Mouse (Mus musculus): ENCODE data around the gene Ralgapa2.

Ralgapa2 gene

GRCm38 (mm10) chr2:146221929-146222278 is 290.2 kb downstream of the Ralgapa2 start:
- no peak for DNase-seq (ENCODE audit: low read depth)

- no peak for DNase-seq (ENCODE audit: low read depth)
Observed at GRCm38 (mm10) chr2:146221076-146221928, 290.8 kb downstream of the Ralgapa2 start, which contains the start of gene Insm1. Gene Insm1, plus strand, starts transcription at chr2:146221921.

- DNase-seq (ENCODE audit: low read depth), result no peak
Observed at GRCm38 (mm10) chr2:146220591-146221075, 291.5 kb downstream of the Ralgapa2 start.

GRCm38 (mm10) chr2:146219791-146220190 is 292.4 kb downstream of the Ralgapa2 start:
- no peak for DNase-seq (ENCODE audit: low read depth)

- DNase-seq (ENCODE audit: low read depth), result no peak
Observed at GRCm38 (mm10) chr2:146218881-146219535, 293.1 kb downstream of the Ralgapa2 start.

- no peak for DNase-seq (ENCODE audit: low read depth)
Observed at GRCm38 (mm10) chr2:146218161-146218691, 293.9 kb downstream of the Ralgapa2 start.

- DNase-seq (ENCODE audit: low read depth), result peak; percentile 44
Observed at GRCm38 (mm10) chr2:146217227-146217980, 294.7 kb downstream of the Ralgapa2 start.

- DNase-seq (ENCODE audit: low read depth), result no peak
Observed at GRCm38 (mm10) chr2:146216111-146217064, 295.8 kb downstream of the Ralgapa2 start.

- peak; percentile 65 for DNase-seq (ENCODE audit: low read depth)
Observed at GRCm38 (mm10) chr2:146214715-146215114, 297.4 kb downstream of the Ralgapa2 start.

GRCm38 (mm10) chr2:146210968-146211367 is 301.2 kb downstream of the Ralgapa2 start:
- DNase-seq (ENCODE audit: low read depth), result no peak

GRCm38 (mm10) chr2:146197947-146198346 is 314.2 kb downstream of the Ralgapa2 start:
- no peak for DNase-seq (ENCODE audit: low read depth)

- no peak for DNase-seq (ENCODE audit: low read depth)
Observed at GRCm38 (mm10) chr2:146196126-146196525, 316.0 kb downstream of the Ralgapa2 start.

All from NIH3T3 (cell line).